Mouse (Mus musculus): ENCODE measurements around the gene Lats2.
"Not testable (repeated sequence)": the region's sequence is repeated elsewhere in the genome, so short reads cannot be mapped to it uniquely, and the experiment has no call there.

Gene Lats2

DNA sequence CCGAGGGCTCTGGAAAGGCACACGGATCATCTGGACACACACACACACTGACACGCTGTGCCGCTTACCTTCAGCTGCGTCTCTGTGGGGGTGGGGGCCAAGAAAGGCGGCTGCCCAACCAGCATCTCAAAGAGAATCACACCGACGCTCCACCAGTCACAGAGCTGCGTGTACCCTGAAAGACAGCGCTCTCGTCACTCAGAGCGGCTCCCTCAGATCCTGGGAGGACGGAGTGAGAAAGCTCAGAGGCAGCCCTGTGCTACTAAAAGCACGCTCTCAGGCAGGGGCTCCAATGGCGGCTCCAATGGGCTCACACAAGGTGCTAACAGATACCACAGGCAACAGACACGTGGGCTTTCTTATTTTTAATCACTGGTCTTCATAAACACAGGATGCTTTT lies 63.9 kb downstream of the Lats2 start:
- DNase-seq (ENCODE audit: low read depth, low spot score) = no peak

DNA sequence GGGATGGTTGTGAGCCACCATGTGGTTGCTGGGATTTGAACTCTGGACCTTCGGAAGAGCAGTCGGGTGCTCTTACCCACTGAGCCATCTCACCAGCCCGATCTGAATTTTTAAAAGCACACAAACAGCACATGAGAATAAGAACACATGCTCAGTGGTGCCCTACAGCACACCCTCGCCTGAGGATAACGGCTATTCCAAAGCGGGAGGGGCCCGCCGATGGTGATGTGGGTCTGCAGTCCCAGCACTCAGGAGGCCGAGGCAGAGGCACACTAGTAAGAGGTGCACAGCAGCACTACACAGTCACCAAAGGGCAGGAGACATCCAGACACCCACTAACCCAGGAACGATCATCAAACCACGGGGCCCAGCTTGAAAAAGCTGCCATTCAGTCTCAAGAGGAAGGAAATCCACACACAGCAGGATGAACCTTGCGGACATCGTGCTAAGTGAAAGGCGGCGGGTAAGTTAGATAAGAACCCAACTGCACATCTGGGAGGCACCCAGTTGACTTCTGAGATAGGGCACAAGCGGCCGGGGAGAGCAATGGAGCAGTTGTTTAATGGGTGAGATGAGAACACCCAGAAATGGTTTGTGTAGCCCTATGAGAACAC lies 65.6 kb downstream of the Lats2 start:
- peak; percentile 63 for DNase-seq (ENCODE audit: low read depth, low spot score)

DNA sequence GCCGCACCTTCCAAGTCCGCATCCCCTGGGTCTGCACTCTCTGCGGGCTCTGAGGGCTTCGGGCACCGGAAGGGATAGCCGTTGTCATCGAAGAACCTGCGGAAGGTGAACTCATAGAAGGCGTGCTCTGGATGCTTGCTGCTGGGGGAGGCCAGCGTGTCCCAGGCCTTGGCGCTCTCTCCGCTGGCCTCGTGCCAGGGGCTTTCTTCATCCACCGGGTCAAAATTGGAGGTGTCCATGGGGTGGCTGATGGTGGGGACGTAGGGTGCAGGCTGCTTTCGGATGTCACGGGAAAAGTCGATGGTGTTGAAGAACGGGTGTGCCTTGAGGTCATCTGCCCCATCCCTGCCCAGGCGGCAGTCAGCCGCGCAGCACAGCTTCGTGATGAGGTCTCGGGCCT lies 66.9 kb downstream of the Lats2 start:
- no peak for DNase-seq (ENCODE audit: low read depth, low spot score)

DNA sequence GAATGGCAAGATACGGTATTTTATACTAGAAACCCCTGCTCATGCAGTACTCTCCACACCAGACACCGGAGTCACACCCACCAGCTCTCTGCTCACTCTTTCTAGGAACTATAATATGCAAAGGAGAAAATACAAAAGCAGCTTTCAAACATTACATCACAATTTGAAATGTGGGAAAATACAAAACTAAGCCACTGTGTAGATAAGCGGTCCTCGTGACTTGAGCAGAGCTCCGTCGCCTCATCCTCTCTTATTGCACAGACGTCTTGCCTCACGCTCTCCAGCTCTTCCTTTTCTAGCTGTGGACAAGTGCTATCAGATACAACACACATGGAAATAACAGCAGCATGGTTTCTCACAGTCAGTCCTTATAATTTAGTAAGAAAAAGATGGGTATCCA lies 67.5 kb downstream of the Lats2 start:
- no peak for DNase-seq (ENCODE audit: low read depth, low spot score)

DNA sequence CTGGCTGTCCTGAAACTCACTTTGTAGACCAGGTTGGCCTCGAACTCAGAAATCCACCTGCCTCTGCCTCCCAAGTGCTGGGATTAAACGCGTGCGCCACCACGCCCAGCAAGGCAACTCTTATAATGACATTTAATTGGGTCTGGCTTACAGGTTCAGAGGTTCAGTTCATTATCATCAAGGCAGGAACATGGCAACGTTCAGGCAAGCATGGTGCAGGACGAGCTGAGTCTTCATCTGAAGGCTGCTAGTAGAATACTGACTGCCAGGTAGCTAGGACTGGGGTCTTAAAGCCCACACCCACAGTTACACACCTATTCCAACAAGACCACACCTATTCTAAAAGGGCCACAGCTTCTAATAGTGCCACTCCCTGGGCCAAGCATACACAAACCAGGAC lies 70.1 kb downstream of the Lats2 start:
- DNase-seq (ENCODE audit: low read depth, low spot score) = not testable (repeated sequence)

DNA sequence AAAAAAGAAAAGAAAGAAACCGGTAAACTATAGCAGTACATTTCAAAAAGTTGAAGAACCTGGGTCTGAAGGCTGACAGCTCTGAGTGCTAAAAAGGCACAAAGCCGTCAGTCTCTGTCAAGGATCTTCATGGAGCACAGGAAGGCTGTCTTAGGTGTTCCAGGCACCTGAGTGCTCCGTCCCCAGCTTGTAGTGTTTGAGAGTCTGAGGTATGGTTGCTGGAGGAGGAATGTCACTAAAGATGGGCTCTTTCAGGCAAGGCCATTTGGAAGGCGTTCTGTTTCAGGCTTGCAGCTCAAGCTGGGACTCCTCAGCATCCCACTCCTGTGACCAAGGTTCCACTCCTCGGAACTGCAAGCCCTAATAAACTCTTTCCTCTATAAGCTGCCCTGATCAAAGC lies 70.7 kb downstream of the Lats2 start:
- no peak for DNase-seq (ENCODE audit: low read depth, low spot score)

DNA sequence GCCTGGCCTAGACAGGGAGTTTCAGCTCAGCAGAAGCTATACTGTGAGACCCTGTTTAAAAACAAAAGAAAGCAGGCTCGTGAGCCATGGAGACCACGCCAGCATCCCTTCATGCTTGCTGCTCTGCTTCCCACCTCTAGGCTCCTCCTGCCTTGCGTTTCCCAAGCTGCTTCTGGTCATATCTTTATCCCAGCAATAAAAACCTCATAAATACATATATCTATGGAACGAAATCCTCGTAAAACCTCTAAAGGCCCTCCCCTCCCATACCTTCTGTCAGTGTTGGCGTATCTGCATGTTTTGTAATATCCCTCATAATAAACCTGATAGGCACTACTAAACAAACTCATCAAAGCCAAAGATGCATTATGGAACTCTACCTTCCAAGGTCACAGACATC lies 71.5 kb downstream of the Lats2 start:
- no peak for DNase-seq (ENCODE audit: low read depth, low spot score)

DNA sequence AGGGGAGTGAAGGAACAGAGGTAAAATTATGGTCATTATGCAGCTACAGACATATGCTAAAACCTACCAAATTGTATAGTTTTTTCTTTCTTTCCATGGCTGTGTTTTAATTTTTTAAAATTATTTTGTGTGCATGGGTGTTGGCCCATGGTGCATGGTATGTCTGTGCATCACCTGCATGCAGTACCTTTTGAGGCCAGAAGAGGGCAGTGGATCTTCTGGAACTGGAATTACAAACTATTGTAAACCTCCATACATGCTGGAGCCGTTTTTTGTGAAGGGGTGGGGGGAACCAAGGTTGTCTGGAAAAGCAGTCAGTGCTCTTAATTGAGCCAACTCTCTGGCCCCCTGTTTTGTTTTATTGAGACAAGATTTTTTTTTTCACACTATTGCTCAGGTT lies 73.6 kb downstream of the Lats2 start:
- peak; percentile 54 for DNase-seq (ENCODE audit: low read depth, low spot score)

DNA sequence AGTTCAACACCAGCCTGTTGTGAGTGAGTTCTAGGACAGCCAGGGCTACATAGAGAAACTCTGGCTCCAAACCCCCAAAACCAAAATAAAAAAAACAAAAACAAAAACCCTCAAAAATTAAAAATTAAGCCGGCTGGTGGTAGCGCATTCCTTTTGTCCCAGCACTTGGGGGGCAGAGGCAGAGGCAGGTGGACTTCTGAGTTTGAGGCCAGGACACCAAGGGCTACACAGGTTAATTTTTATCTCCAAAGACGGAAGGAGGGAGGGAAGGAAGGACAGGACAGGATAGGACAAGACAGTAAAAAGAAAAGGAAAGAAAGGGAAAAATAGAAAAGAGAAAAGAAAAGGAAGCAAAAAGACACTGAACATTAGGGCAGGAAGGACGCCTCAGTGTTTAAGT lies 75.4 kb downstream of the Lats2 start:
- no peak for DNase-seq (ENCODE audit: low read depth, low spot score)

DNA sequence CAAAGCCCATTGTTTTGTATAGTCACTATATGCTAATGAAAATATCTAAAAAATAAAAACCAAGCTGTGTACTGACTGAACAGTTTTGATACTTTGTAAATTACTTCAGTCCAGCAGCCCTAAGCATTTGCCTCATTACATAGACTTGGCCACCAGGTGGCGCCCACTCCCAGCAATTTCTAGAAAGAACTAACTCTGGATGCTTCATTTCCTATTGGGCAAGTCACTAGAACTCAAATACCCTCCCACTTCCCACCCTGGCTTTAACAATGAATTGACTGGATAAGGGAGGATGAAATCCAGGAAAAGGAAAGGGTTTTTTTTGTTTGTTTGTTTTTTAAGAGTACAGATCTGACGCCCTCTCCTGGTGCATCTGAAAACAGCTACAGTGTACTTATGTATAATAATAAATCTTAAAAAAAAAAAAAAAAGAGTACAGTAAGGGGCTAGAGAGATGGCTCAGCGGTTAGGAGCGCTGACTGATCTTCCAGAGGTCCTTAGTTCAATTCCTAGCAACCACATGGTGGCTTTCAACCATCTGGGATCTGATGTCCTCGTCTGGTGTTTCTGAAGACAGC lies 78.1 kb downstream of the Lats2 start:
- DNase-seq (ENCODE audit: low read depth, low spot score) = peak; percentile 71

DNA sequence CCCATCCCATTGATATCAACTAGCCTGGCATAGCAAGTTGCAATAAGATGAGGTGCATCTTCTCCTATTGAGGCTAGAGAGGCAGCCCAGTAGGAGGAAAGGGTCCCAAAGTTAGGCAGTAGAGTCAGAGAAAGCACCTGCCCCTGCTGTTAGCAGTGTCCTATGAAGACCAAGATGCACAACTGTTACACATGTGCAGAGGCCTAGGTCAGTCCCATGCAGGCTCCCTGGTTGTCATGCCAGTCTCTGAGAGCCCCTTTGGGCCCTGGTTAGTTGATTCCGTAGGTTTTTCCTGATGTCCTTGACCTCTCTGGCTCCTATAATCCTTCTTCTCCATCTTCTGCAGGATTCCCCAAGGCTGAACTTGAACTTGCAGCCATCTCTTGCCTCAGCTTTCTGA lies 78.7 kb downstream of the Lats2 start:
- no peak for DNase-seq (ENCODE audit: low read depth, low spot score)

DNA sequence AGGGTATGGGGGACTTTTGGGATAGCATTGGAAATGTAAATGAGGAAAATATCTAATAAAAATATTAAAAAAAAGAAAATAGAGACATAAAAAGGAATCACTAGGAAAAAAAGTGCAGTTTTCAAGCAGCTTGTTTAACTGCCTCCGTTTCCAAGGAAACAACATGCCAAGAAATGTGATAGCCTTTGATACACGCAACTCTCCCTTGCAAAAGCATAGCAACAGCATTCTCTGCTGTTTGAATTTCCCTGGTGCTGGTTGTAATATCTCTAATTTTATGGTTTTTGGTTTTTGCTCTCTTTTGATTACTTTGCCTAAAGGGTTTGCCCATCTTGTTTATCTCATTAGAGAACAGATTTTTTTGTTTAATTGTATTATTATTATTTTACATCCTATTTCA lies 82.7 kb downstream of the Lats2 start:
- DNase-seq (ENCODE audit: low read depth, low spot score) = no peak

DNA sequence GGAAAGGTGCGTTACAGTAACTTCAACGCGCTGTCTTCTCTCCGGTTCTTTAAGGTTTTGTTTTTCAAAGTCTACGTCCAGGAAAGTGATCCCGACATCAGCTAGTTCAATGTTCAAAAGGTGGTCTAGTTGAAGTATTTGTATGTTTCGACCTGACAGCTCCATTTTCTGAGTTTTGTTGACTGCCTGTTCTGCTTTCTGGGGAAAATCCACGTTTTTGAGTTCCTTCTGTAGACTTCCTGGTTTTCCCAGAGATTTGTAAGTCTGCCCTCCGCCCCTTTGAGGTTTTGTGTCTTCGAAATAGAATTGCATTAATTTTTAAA lies 92.6 kb downstream of the Lats2 start:
- peak; percentile 25 for DNase-seq (ENCODE audit: low read depth, low spot score)

DNA sequence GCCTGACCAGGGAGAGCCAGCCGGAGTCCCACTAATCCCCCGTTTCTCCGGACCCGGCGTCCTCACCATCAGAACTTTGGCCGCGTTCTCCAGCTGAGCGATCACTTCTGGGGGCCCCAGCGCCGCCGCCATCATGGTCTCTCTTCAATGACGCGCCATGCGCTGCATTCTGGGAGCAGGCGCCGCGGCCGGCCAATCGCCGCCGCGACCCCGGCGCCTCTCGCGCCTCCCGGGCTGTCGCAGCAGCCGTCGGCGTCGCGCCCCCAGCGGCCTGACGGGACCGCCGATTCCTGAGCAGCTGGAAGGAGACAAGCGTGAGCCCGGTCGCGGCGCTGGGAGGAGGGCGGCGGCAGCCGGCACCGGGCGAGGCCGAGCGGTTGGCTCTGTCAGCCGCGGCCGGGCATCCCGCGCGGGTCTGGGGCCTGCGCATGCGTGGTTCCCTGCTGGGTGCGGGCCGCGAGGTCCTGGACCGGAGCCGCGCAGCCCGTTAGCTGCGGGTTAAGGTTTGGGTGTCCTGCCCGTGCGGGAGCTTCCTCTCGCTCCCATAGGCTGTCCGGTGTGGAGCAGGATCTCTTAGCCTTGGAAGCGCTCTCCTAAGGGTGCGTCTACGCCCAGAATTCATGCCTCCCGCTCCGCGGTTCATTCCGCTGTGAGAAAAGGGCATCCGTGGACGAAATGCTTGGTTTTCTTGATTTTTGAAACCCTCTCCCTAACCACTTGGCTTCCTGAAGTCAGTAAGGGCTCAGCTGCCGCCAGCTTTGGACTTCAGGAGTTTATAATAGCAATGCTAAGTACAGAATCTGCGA lies 93.2 kb downstream of the Lats2 start, which contains the start of gene Xpo4:
TSS of gene Xpo4 (minus strand) at position 609 of the 806 bp plus-strand sequence.
- peak; percentile 74 for DNase-seq (ENCODE audit: low read depth, low spot score)

DNA sequence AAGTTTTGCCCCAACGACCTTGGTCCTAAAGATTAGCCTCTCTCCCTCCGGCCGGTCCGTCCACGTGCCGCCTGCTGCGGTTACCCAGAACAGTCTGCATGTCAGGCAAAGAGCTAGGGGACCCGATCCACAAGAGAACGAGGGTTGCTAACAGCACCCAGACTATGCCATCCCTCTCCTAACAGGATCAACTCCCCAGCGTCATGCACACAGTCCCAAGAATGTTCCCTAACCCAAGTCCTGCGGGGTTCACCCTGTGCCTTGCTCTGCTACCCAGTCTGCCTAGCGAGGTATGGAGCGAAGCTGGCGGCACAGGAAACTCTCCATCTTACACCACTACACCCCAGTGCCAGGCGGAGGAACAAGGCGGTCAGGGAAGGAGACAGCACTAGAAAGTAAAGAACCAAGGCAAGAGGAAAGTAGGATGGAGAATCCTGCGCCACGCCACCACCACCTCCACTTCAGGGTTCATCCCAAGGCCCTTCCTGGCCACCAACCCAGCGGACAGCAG lies 93.8 kb downstream of the Lats2 start:
- peak; percentile 47 for DNase-seq (ENCODE audit: low read depth, low spot score)

DNA sequence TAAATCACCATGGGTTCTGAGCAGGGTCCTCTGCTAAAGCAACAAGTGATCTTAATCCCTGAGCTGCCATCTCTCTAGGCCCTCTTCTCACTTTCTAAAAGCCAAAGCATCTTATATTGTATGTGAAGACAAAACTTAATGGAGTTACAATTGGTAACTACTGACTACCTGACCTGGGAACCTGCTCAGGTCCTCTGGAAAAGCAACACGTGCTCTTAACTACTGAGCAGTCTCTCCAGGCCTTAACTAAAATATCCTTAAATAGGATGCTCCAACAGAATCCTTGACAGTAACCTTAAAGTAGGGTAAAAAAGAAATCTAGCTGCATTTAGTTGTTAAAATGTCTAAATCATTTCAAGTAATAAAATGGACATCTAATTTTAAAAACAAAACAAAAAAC lies 94.6 kb downstream of the Lats2 start:
- no peak for DNase-seq (ENCODE audit: low read depth, low spot score)

DNA sequence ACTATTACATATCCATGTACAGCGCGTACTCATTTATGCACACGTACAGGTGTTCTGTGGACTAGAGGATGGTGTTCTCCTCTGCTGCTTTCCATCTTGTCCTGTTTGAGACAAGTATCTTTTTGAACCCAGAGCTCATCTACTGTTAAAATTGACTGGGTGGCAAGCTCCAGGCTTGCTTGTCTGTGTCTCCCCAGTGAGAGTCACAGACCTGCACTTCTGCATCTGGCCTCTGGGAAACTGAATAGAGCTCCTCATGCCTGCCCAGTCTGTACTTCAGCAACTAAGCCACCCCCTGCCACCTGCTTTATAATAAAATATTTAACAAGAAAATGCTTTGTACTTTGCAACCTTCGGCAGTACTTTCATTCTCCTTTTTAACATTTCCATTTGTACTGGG lies 99.9 kb downstream of the Lats2 start:
- no peak for DNase-seq (ENCODE audit: low read depth, low spot score)

DNA sequence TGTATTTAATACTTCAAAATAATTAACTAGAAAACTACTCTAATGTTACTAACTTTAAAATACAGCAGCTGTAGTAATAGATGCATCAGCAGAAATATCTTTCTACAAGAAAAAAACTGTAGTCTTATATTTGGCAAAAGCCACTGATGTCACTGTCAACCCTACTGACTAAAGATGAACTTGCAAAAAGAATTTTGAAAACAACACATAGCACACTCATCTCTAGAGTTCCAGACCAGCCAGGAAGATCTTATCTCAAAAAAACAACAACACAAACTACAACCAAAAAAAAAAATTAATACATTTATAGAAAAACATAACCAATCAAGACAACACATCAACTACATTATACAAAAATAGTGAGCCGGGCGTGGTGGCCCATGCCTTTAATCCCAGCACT lies 100.7 kb downstream of the Lats2 start:
- no peak for DNase-seq (ENCODE audit: low read depth, low spot score)

DNA sequence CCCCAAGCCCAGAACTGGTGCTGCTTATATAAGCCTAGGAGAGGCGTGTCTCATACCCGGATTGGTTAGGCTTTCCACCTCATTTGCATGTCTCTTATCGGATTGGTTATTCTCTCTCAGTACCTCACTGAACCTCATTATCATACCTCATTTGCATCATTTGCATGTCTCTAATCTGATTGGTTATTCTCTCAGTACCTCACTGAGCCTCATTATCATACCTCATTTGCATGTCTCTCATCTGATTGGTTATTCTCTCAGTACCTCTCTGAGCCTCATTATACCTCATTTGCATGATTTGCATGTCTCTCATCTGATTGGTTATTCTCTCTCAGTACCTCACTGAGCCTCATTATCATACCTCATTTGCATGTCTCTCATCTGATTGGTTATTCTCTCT lies 101.7 kb downstream of the Lats2 start:
- peak; percentile 29 for DNase-seq (ENCODE audit: low read depth, low spot score)

DNA sequence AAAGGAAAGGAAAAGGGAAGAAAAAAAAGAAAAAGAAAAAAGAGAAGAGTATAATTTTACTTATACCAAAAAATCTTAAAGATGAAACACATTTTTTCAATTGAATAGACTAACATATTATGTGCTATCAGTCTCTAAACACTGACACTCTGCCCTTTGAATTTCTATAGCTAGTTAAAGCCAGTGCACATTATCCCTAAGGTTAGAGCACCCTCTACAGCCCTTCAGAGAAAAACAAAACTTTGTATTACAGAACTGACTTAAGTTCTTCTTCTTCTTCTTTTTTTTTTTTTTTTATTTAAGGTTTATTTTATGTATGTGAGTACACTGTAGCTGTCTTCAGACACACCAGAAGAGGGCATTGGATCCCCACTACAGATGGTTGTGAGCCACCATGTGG lies 108.7 kb downstream of the Lats2 start:
- no peak for DNase-seq (ENCODE audit: low read depth, low spot score)

DNA sequence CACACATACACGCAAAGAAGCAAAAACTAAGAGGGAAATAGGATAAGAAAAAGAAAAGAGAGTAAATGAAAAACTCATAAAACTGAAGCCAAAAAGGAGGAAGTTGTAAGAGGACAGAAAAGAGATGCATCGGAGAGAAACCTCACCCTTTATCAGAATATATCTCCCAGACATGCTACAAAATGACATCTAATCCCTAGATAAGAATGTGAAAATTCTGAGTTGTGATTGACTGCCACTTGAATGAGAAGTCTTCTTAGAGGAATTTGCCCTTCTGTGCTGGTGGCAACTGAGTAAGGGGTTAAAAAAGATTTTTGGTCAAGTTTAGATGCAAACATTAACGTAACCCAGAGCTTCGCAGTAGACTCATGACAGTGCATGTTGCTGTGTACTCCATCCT lies 112.0 kb downstream of the Lats2 start:
- DNase-seq (ENCODE audit: low read depth, low spot score) = no peak
